Mouse (Mus musculus) kidney, postnatal 0 days (tissue): ENCODE results near the gene Ambra1. TPM values are rescaled to one million over a fixed set of nuclear protein-coding genes. Genes with fewer than 3 reads are reported as not detected.

Experiments
- ATAC-seq: fragments of 200-750 bp; cut with Nextera tagmentation; replicated peaks from 2 replicates; pipeline ENCODE4 v1.8.0; 2017; ENCODE audit warnings: low read depth, moderate number of reproducible peaks, moderate TSS enrichment, moderate library complexity; ENCODE audit not compliant: low FRiP score
- DNase-seq: peaks from one replicate; pipeline ENCODE4 v3.0.0-alpha.2; 2016; ENCODE audit warnings: low spot score
- H3K27ac ChIP-seq: fragments of 300-500 bp; sonication (generic); 2 replicates; pipeline ENCODE4 v1.5.1; 2014; ENCODE audit warnings: mild to moderate bottlenecking
- H3K27me3 ChIP-seq: fragments of 300-500 bp; sonication (generic); 2 replicates; pipeline ENCODE4 v1.6.1; 2014; ENCODE audit warnings: low read length, mixed read lengths; ENCODE audit not compliant: insufficient read depth
- H3K36me3 ChIP-seq: fragments of 300-500 bp; sonication (generic); 2 replicates; pipeline ENCODE4 v1.6.1; 2014; ENCODE audit warnings: low read length, mixed read lengths; ENCODE audit not compliant: insufficient read depth
- H3K4me1 ChIP-seq: fragments of 300-500 bp; sonication (generic); replicated peaks from 2 replicates; pipeline ENCODE4 v1.6.1; 2014; ENCODE audit warnings: antibody characterized with exemption, low read length, mixed read lengths; ENCODE audit not compliant: insufficient read depth
- H3K4me2 ChIP-seq: fragments of 300-500 bp; sonication (generic); 2 replicates; pipeline ENCODE4 v1.6.1; 2014; ENCODE audit warnings: mild to moderate bottlenecking, low read length, moderate library complexity, mixed read lengths
- H3K4me3 ChIP-seq: fragments of 300-500 bp; sonication (generic); replicated peaks from 2 replicates; pipeline ENCODE4 v1.5.1; 2014; ENCODE audit warnings: low read depth, low read length
- H3K9ac ChIP-seq: fragments of 300-500 bp; sonication (generic); 2 replicates; pipeline ENCODE4 v1.6.1; 2014; ENCODE audit warnings: low read depth, low read length
- H3K9me3 ChIP-seq: fragments of 300-500 bp; sonication (generic); replicated peaks from 2 replicates; pipeline ENCODE4 v1.6.1; 2016; ENCODE audit warnings: low read length, inconsistent platforms, mixed read lengths
- CTCF ChIP-seq: IDR thresholded peaks from 2 replicates; pipeline ENCODE4 v1.5.1; 2016; ENCODE audit warnings: antibody characterized with exemption, low read depth, mild to moderate bottlenecking, moderate library complexity
- WGBS: fragments of 180-500 bp; shearing (Covaris S2); extraction: QIAGEN DNeasy Blood & Tissue Kit; methylation state at CpG from one replicate; pipeline ENCODE4 v1.1.7; 2014; 5-methylcytosine and 5-hydroxymethylcytosine counted together
- polyA plus RNA-seq: library from polyadenylated mRNA; unstranded; fragments of >200 nt; fragmentation: Nextera tagmentation; extraction: Ambion mirVana; gene quantifications from 2 replicates; pipeline ENCODE4 v1.2.1, GENCODE M21; 2015

The Ambra1 gene
- polyA plus RNA-seq, 1 experiment from 2014 or later = 10.4 TPM

- peak overlapping the region; percentile 92 for H3K9ac ChIP-seq
- peaks cover 16% of the 10 kb centered on the region for H3K4me1 ChIP-seq
- no peaks in the 10 kb centered on the region for H3K27me3 ChIP-seq
- DNase-seq (no peak), ATAC-seq (peak; percentile 4; the same call in 1 of the 2 replicates)
- H3K4me2 ChIP-seq = peak overlapping the region; percentile 92
- WGBS = 46% methylated on average over 4 of the region's 4 CpGs
- no peaks in the 10 kb centered on the region for H3K9me3 ChIP-seq
- peak overlapping the region; percentile 86 for H3K4me3 ChIP-seq
- no peaks in the 10 kb centered on the region for H3K36me3 ChIP-seq
- peak overlapping the region; percentile 78 for H3K27ac ChIP-seq
- no peak for TF ChIP-seq CTCF
These were observed 232.2 kb downstream of the Ambra1 start for GRCm38 (mm10) chr2:91961901-91962761.

GRCm38 (mm10) chr2:91962864-91963401, 233.0 kb downstream of the Ambra1 start:
- Histone ChIP-seq H3K4me3 (peak overlapping the region; percentile 86), H3K27me3 (no peaks in the 10 kb centered on the region), H3K9ac (peak overlapping the region; percentile 92), H3K4me1 (peaks cover 16% of the 10 kb centered on the region), H3K27ac (peak overlapping the region; percentile 78), H3K9me3 (no peaks in the 10 kb centered on the region), H3K36me3 (no peaks in the 10 kb centered on the region), H3K4me2 (peak overlapping the region; percentile 92)
- WGBS = under 1% methylated on average over 30 of the region's 39 CpGs
- TF ChIP-seq CTCF = no peak
- DNase-seq (no peak), ATAC-seq (peak; percentile 23; the same call in 1 of the 2 replicates)

GRCm38 (mm10) chr2:91963443-91963932, 233.6 kb downstream of the Ambra1 start:
- H3K4me2 ChIP-seq = peak overlapping the region; percentile 92
- H3K27me3 ChIP-seq = no peaks in the 10 kb centered on the region
- no peaks in the 10 kb centered on the region for H3K36me3 ChIP-seq
- peak overlapping the region; percentile 92 for H3K9ac ChIP-seq
- ATAC-seq (peak; percentile 93), DNase-seq (peak; percentile 96)
- WGBS = 1% methylated on average over 39 of the region's 57 CpGs
- no peaks in the 10 kb centered on the region for H3K9me3 ChIP-seq
- TF ChIP-seq CTCF = peak; percentile 83
- H3K4me1 ChIP-seq = peaks cover 16% of the 10 kb centered on the region
- peak overlapping the region; percentile 86 for H3K4me3 ChIP-seq
- peak overlapping the region; percentile 78 for H3K27ac ChIP-seq

DNA sequence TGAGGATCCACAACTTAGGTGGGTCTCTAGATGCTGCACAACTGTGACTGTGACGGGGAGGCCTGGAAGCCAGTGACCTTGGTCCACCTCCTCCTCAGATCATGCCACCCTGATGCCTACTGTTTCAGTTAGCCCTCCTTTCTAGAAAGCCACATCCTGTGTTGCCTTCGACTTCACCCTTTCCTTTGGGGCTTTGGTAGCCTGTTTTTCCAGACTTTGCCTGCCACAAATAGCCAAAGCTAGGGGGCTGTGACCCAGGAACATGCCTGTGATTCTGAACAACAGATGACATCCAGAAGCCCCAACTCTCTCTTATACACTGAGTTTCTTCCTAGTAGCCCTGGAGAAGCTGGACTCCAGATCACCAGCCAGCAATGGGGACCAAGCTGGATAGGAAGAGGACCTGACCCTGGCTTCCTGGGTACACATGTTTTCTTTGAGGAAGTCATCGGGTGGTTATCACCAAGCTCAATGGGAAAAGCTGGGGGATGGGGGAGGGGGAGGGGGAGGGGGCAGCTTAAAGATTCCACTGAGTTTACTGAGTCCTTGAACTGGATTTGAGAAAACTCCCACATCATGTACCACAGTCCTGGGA, 234.8 kb downstream of the Ambra1 start:
- peak overlapping the region; percentile 23 for H3K4me3 ChIP-seq
- no peak overlapping the region for H3K9ac ChIP-seq
- peak overlapping the region; percentile 92 for H3K4me2 ChIP-seq
- H3K27ac ChIP-seq = peak overlapping the region; percentile 65; the same call in 1 of the 2 replicates
- H3K36me3 ChIP-seq = no peaks in the 10 kb centered on the region
- ATAC-seq (no peak), DNase-seq (no peak)
- WGBS = 66% methylated on average over 3 of the region's 3 CpGs
- peaks cover 13% of the 10 kb centered on the region for H3K4me1 ChIP-seq
- H3K27me3 ChIP-seq = no peaks in the 10 kb centered on the region
- no peak for TF ChIP-seq CTCF
- H3K9me3 ChIP-seq = no peaks in the 10 kb centered on the region

- 14% methylated on average over 20 of the region's 20 CpGs for WGBS
- H3K9ac ChIP-seq = peak overlapping the region; percentile 43
- H3K4me2 ChIP-seq = peak overlapping the region; percentile 92
- no peak for TF ChIP-seq CTCF
- H3K36me3 ChIP-seq = no peaks in the 10 kb centered on the region
- peak overlapping the region; percentile 65 for H3K27ac ChIP-seq
- peaks cover 13% of the 10 kb centered on the region for H3K4me1 ChIP-seq
- peak overlapping the region; percentile 23 for H3K4me3 ChIP-seq
- ATAC-seq (no peak), DNase-seq (peak; percentile 71)
- no peaks in the 10 kb centered on the region for H3K27me3 ChIP-seq
- no peaks in the 10 kb centered on the region for H3K9me3 ChIP-seq
These were observed 235.5 kb downstream of the Ambra1 start for GRCm38 (mm10) chr2:91965417-91965816.

GRCm38 (mm10) chr2:91966367-91966766, 236.4 kb downstream of the Ambra1 start:
- no peak for TF ChIP-seq CTCF
- H3K36me3 ChIP-seq = no peaks in the 10 kb centered on the region
- peaks cover 20% of the 10 kb centered on the region for H3K4me1 ChIP-seq
- no peak overlapping the region for H3K4me3 ChIP-seq
- H3K27ac ChIP-seq = no peak overlapping the region
- DNase-seq (no peak), ATAC-seq (no peak)
- no peaks in the 10 kb centered on the region for H3K9me3 ChIP-seq
- no peaks in the 10 kb centered on the region for H3K27me3 ChIP-seq
- WGBS = 81% methylated on average over 5 of the region's 5 CpGs
- no peak overlapping the region for H3K9ac ChIP-seq
- no peak overlapping the region for H3K4me2 ChIP-seq
